Mouse (Mus musculus) liver, postnatal 0 days (tissue): ENCODE results near the gene Nme2.

Experiments
- CTCF ChIP-seq: sonication (generic); IDR thresholded peaks from 2 replicates; pipeline ENCODE4 v1.5.1; 2016; ENCODE audit warnings: antibody characterized with exemption, low read depth
- EP300 ChIP-seq: IDR thresholded peaks from 2 replicates; pipeline ENCODE4 v1.6.1; 2016; ENCODE audit warnings: antibody characterized with exemption, low read depth, mild to moderate bottlenecking

- TF ChIP-seq CTCF (no peak), EP300 (peak; percentile 63; the same call in 1 of the 2 replicates)
Measured at GRCm38 (mm10) chr11:93987625-93988327, 31.7 kb upstream of the Nme2 start.
